Comparison of ENCODE assay signal across 8 mouse cellular contexts in the genomic region with DNA sequence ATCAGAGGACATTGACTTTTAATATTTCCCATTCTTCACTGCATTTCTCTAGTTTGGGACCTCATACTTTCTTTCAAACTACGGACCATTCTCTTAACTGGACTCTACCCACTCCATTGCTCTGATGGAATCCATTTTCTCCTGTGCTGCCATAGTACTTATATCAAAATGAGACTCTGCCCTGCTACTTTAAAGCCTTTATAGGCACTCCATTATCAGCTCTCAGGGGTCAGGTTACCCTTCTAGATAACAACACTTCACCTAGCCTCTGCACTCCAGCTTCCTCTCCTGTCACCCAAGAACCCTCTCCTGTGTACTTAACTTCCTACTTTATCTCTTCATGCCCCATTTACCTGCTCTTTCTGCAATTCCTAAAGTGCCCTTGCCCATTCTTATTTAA. TPM values are rescaled to one million over a fixed set of nuclear protein-coding genes. Genes with fewer than 3 reads are reported as not detected.
A peak's percentile ranks its signal among the peaks of the same experiment; 100 is the strongest.
DNase-seq lines count a peak whose midpoint lies in the region; ATAC-seq and TF ChIP-seq lines count a peak whose summit lies in the region.

No protein-coding gene starts in this region.

- no peak overlapping the region for H3K27ac ChIP-seq in left cerebral cortex, adult 2 months
- H3K27ac ChIP-seq in embryonic facial prominence, embryonic 15.5 days (replicated peaks), result no peak overlapping the region
- H3K27ac ChIP-seq in limb, embryonic 11.5 days (replicated peaks; ENCODE audit: low read depth, low read length), result no peak overlapping the region
- H3K27ac ChIP-seq in neural tube, embryonic 13.5 days (replicated peaks), result no peak overlapping the region

- H3K4me3 ChIP-seq in left cerebral cortex, adult 2 months, result peak overlapping the region; percentile 59
- peak overlapping the region; percentile 55 for H3K4me3 ChIP-seq in embryonic facial prominence, embryonic 15.5 days (replicated peaks)
- peak overlapping the region; percentile 52 for H3K4me3 ChIP-seq in limb, embryonic 11.5 days (ENCODE audit: low read depth, low read length)
- H3K4me3 ChIP-seq in neural tube, embryonic 13.5 days, result peak overlapping the region; percentile 54

- no peaks in the 10 kb centered on the region for H3K36me3 ChIP-seq in embryonic facial prominence, embryonic 15.5 days
- H3K36me3 ChIP-seq in limb, embryonic 11.5 days (ENCODE audit: control insufficient read depth, insufficient read depth, low read length), result no peaks in the 10 kb centered on the region
- H3K36me3 ChIP-seq in neural tube, embryonic 13.5 days, result no peaks in the 10 kb centered on the region

- H3K4me2 ChIP-seq in embryonic facial prominence, embryonic 15.5 days (replicated peaks), result peak overlapping the region; percentile 37
- H3K4me2 ChIP-seq in limb, embryonic 11.5 days (ENCODE audit: low read depth, severe bottlenecking), result peak overlapping the region; percentile 36
- peak overlapping the region; percentile 52 for H3K4me2 ChIP-seq in neural tube, embryonic 13.5 days

- 45% methylated on average over 1 of the region's 1 CpGs for WGBS in embryonic facial prominence, embryonic 15.5 days
- WGBS in limb, embryonic 11.5 days, result 68% methylated on average over 1 of the region's 1 CpGs
- WGBS in neural tube, embryonic 13.5 days, result 75% methylated on average over 1 of the region's 1 CpGs

- ATAC-seq in embryonic facial prominence, embryonic 15.5 days (ENCODE audit: insufficient number of reproducible peaks, low FRiP score, low TSS enrichment, low read depth), result no peak
- no peak for ATAC-seq in limb, embryonic 11.5 days (ENCODE audit: insufficient number of reproducible peaks, low FRiP score, low TSS enrichment, low read depth)
- ATAC-seq in neural tube, embryonic 13.5 days (ENCODE audit: low read depth), result no peak

- no peaks in the 10 kb centered on the region for H3K27me3 ChIP-seq in embryonic facial prominence, embryonic 15.5 days
- H3K27me3 ChIP-seq in limb, embryonic 11.5 days (ENCODE audit: control insufficient read depth, insufficient read depth, low read length), result no peaks in the 10 kb centered on the region
- H3K27me3 ChIP-seq in neural tube, embryonic 13.5 days, result no peaks in the 10 kb centered on the region

- DNase-seq in left cerebral cortex, adult 2 months (ENCODE audit: extremely low spot score in 1 of 2, low spot score in 2 of 2), result no peak
- no peak for DNase-seq in left cerebral cortex, postnatal 4 days
- DNase-seq in limb, embryonic 11.5 days (ENCODE audit: low spot score), result no peak
- no peak for DNase-seq in adrenal gland, postnatal 10 days
- no peak for DNase-seq in kidney, adult 11 months
- DNase-seq in right cerebral cortex, postnatal 10 days (ENCODE audit: low spot score in 2 of 2), result no peak

- no peaks in the 10 kb centered on the region for H3K4me1 ChIP-seq in embryonic facial prominence, embryonic 15.5 days
- no peaks in the 10 kb centered on the region for H3K4me1 ChIP-seq in limb, embryonic 11.5 days (ENCODE audit: control insufficient read depth, insufficient read depth, low read length)
- H3K4me1 ChIP-seq in neural tube, embryonic 13.5 days (replicated peaks), result peaks cover 4% of the 10 kb centered on the region; the same call in 1 of the 2 replicates

- no peak for TF ChIP-seq CTCF in left cerebral cortex, adult 2 months (IDR thresholded peaks at IDR 0.05)

- no peak overlapping the region for H3K9ac ChIP-seq in embryonic facial prominence, embryonic 15.5 days
- no peak overlapping the region for H3K9ac ChIP-seq in limb, embryonic 11.5 days (ENCODE audit: low read length)
- no peak overlapping the region for H3K9ac ChIP-seq in neural tube, embryonic 13.5 days

- no peaks in the 10 kb centered on the region for H3K9me3 ChIP-seq in embryonic facial prominence, embryonic 15.5 days (replicated peaks)
- H3K9me3 ChIP-seq in limb, embryonic 11.5 days (ENCODE audit: control insufficient read depth, low read length), result no peaks in the 10 kb centered on the region
- H3K9me3 ChIP-seq in neural tube, embryonic 13.5 days, result no peaks in the 10 kb centered on the region

- intact Hi-C loops in left cerebral cortex, adult 2 months (cut with DNase I), result no loop called here
- intact Hi-C loops in left cerebral cortex, postnatal 4 days (cut with DNase I), result no loop called here

RNA-seq across cellular contexts. Expression of a gene that starts 1.0 kb away (rescaled TPM):
- 1 to 10 TPM; 4.9 to 6.0 TPM for total RNA-seq in left cerebral cortex, adult 2 months (2021)
- 1 to 10 TPM; 4.6 to 6.3 TPM for total RNA-seq in left cerebral cortex, postnatal 4 days (2021)
- 48.3 and 58.0 TPM in 2 replicates for polyA plus RNA-seq in embryonic facial prominence, embryonic 15.5 days (2015; fragmentation: Nextera tagmentation; extraction: Ambion mirVana)
- 81.2 and 88.0 TPM in 2 replicates for polyA plus RNA-seq in limb, embryonic 11.5 days (2014; fragmentation: Nextera tagmentation; extraction: Ambion mirVana)
- polyA plus RNA-seq in neural tube, embryonic 13.5 days (2015; fragmentation: Nextera tagmentation; extraction: Ambion mirVana), result 26.3 and 29.6 TPM in 2 replicates
- 10 to 100 TPM; 68.1 to 73.5 TPM for total RNA-seq in adrenal gland, postnatal 10 days (2021)

Comparison
In these comparisons a context has a peak if more than half of its experiments do, and no peak if none do; other contexts are left out.
1. RNA of a gene that starts 1.0 kb away (total RNA-seq): 68.1 to 73.5 TPM in adrenal gland, postnatal 10 days; 4.6 to 6.3 TPM in left cerebral cortex, postnatal 4 days and 4.9 to 6.0 TPM in left cerebral cortex, adult 2 months; every median in the first group is over 4 times any median in the second.
2. Peak in every context shown above with its lines, with median percentiles within 50 percentile points of each other: H3K4me3 ChIP-seq and H3K4me2 ChIP-seq.